Mouse (Mus musculus) liver, postnatal 0 days (tissue): Measurements from ENCODE around the gene Mup11. TPM values are rescaled to one million over a fixed set of nuclear protein-coding genes. Genes with fewer than 3 reads are reported as not detected.
"Not testable (repeated sequence)": the region's sequence is repeated elsewhere in the genome, so short reads cannot be mapped to it uniquely, and the experiment has no call there.

Experiments used
- ATAC-seq: fragments of 200-750 bp; cut with Nextera tagmentation; 2 replicates; pipeline ENCODE4 v1.8.0; 2017; ENCODE audit warnings: mild to moderate bottlenecking, moderate library complexity
- DNase-seq: peaks from one replicate; pipeline ENCODE4 v3.0.0-alpha.2; 2016
- H3K27ac ChIP-seq: fragments of 300-500 bp; sonication (generic); 2 replicates; pipeline ENCODE4 v1.5.1; 2014; ENCODE audit warnings: antibody characterized with exemption, moderate library complexity, mild to moderate bottlenecking, low read depth
- H3K27me3 ChIP-seq: fragments of 300-500 bp; sonication (generic); 2 replicates; pipeline ENCODE4 v1.6.1; 2014; ENCODE audit warnings: low read length, control low read depth, mixed read lengths; ENCODE audit not compliant: insufficient read depth
- H3K36me3 ChIP-seq: fragments of 300-500 bp; sonication (generic); replicated peaks from 2 replicates; pipeline ENCODE4 v1.6.1; 2014; ENCODE audit warnings: mild to moderate bottlenecking, control low read depth, low read length, moderate library complexity, mixed read lengths; ENCODE audit not compliant: insufficient read depth
- H3K4me1 ChIP-seq: fragments of 300-500 bp; sonication (generic); 2 replicates; pipeline ENCODE4 v1.6.1; 2014; ENCODE audit warnings: antibody characterized with exemption, mild to moderate bottlenecking, control low read depth; ENCODE audit not compliant: insufficient read depth
- H3K4me2 ChIP-seq: fragments of 300-500 bp; sonication (generic); 2 replicates; pipeline ENCODE4 v1.6.1; 2014; ENCODE audit warnings: low read depth, mild to moderate bottlenecking, low read length, moderate library complexity, mixed read lengths
- H3K4me3 ChIP-seq: fragments of 300-500 bp; sonication (generic); 2 replicates; pipeline ENCODE4 v1.5.1; 2014; ENCODE audit warnings: low read depth, low read length
- H3K9ac ChIP-seq: fragments of 300-500 bp; sonication (generic); replicated peaks from 2 replicates; pipeline ENCODE4 v1.6.1; 2014; ENCODE audit warnings: mild to moderate bottlenecking, moderate library complexity
- H3K9me3 ChIP-seq: fragments of 300-500 bp; sonication (generic); 2 replicates; pipeline ENCODE4 v1.6.1; 2016; ENCODE audit warnings: mild to moderate bottlenecking, control low read depth, low read length, mixed read lengths
- WGBS: fragments of 180-500 bp; shearing (Covaris S2); extraction: QIAGEN DNeasy Blood & Tissue Kit; methylation state at CpG from one replicate; pipeline ENCODE4 v1.1.7; 2014; ENCODE audit not compliant: insufficient replicate concordance; 5-methylcytosine and 5-hydroxymethylcytosine counted together
- polyA plus RNA-seq: library from polyadenylated mRNA; unstranded; fragments of >200 nt; fragmentation: Nextera tagmentation; extraction: Ambion mirVana; gene quantifications from 2 replicates; pipeline ENCODE4 v1.2.1, GENCODE M21; 2015

Mup11 gene
- polyA plus RNA-seq, result not detected in 2 replicates

DNA sequence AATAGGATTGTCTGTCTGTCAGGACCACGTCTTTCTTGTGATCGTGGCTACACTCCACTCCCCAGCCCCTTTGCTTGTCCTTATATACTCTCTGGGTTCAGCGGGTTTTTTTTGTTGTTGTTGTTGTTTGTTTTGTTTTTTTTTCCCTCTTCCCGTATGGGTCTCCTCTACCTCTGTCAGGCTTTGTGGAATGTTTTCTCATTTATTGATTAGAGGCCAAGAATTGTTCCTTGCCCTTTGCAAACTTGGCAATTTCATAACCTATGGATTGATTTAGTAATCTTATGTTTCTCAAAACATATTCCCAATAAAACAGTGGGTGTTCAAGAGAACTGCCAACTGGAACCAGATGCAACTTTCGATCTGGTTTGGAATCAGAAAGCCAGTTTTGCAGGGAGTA lies at the start of gene Mup11:
Gene Mup11, minus strand, starts transcription at position 101 of the 400 bp plus-strand sequence.
- not testable (repeated sequence) for ATAC-seq, H3K36me3 ChIP-seq, DNase-seq, H3K27me3 ChIP-seq, H3K27ac ChIP-seq, H3K9ac ChIP-seq, H3K9me3 ChIP-seq, H3K4me1 ChIP-seq, H3K4me2 ChIP-seq, H3K4me3 ChIP-seq
- WGBS, result 77% methylated on average over 3 of the region's 5 CpGs

Other genes starting within 250 kb of the Mup11 start
- gene Mup9, start 240.5 kb downstream of the Mup11 start, polyA plus RNA-seq, result not detected in 2 replicates
- gene Mup1, start 160.5 kb downstream of the Mup11 start, polyA plus RNA-seq, result not detected in 2 replicates
- gene Mup10, start 80.2 kb downstream of the Mup11 start, polyA plus RNA-seq, result not detected in 2 replicates
- gene Mup12, start 78.9 kb upstream of the Mup11 start, polyA plus RNA-seq, result not detected in 2 replicates
- gene Mup22, start 159.1 kb upstream of the Mup11 start, polyA plus RNA-seq, result not detected in 2 replicates